Comparison of ENCODE assay signal across 10 mouse cellular contexts in genomic region chr10:121428011-121428711, GRCm38 (mm10). TPM values are rescaled to one million over a fixed set of nuclear protein-coding genes. Genes with fewer than 3 reads are reported as not detected.
DNase-seq lines count a peak whose midpoint lies in the region; ATAC-seq and TF ChIP-seq lines count a peak whose summit lies in the region.
"Had no signal": no experiment of that assay in that cellular context is flagged by ENCODE, and none has a peak within 500 bp of the region (broad histone marks: within the 10 kb centered on the region; RNA-seq: fewer than 3 reads in every experiment).

No protein-coding gene starts in this region.

- H3K79me2 ChIP-seq in liver, adult 2 months (ENCODE audit: control insufficient read depth, insufficient read depth, low read length) = peaks cover 40% of the 10 kb centered on the region

- 66% methylated on average over 15 of the region's 15 CpGs for WGBS in liver, adult 2 months
- 67% methylated on average over 15 of the region's 15 CpGs for WGBS in liver, embryonic 12.5 days (ENCODE audit: insufficient replicate concordance)
- 79% methylated on average over 15 of the region's 15 CpGs for WGBS in embryonic facial prominence, embryonic 13.5 days
- 75% methylated on average over 15 of the region's 15 CpGs for WGBS in limb, embryonic 14.5 days

- no peak for TF ChIP-seq CTCF in gastrocnemius, adult 2 months (IDR thresholded peaks at IDR 0.05)
- TF ChIP-seq CTCF in liver, adult 2 months (IDR thresholded peaks at IDR 0.05; ENCODE audit: low read depth, low read length) = no peak

- intact Hi-C loops in gastrocnemius, adult 2 months (cut with DNase I) = loop anchor here (5.0 kb wide), 1 partner anchor 44 kb away; no protein-coding TSS in a partner anchor

- peak; percentile 53 for DNase-seq in gastrocnemius, adult 2 months
- DNase-seq in gastrocnemius, postnatal 4 days (ENCODE audit: low spot score in 2 of 2) = no peak
- DNase-seq in liver, adult 2 months (ENCODE audit: extremely low read depth, low read depth, low spot score) = no peak
- DNase-seq in limb, embryonic 14.5 days (ENCODE audit: low spot score) = no peak
- no peak for DNase-seq in c-Kit-positive CD71-positive TER-119-positive erythroid progenitor cells, embryonic 14.5 days (ENCODE audit: low spot score)
- DNase-seq: cerebellum, adult 9-10 months had no signal

- H3K27me3 ChIP-seq in liver, adult 2 months (ENCODE audit: control insufficient read depth, insufficient read depth, low read length) = no peaks in the 10 kb centered on the region
- no peaks in the 10 kb centered on the region for H3K27me3 ChIP-seq in liver, embryonic 12.5 days (replicated peaks)
- H3K27me3 ChIP-seq in embryonic facial prominence, embryonic 13.5 days = no peaks in the 10 kb centered on the region
- no peaks in the 10 kb centered on the region for H3K27me3 ChIP-seq in limb, embryonic 14.5 days (ENCODE audit: control insufficient read depth, insufficient read depth, low read length)

- peak overlapping the region; percentile 64 for H3K4me3 ChIP-seq in gastrocnemius, adult 2 months
- no peak overlapping the region for H3K4me3 ChIP-seq in liver, adult 2 months (ENCODE audit: insufficient read depth, low read depth, low read length)
- H3K4me3 ChIP-seq in liver, embryonic 12.5 days = no peak overlapping the region
- no peak overlapping the region for H3K4me3 ChIP-seq in embryonic facial prominence, embryonic 13.5 days
- no peak overlapping the region for H3K4me3 ChIP-seq in limb, embryonic 14.5 days (replicated peaks; ENCODE audit: low read length)
- H3K4me3 ChIP-seq: midbrain, embryonic 13.5 days had no signal

- H3K27ac ChIP-seq in gastrocnemius, adult 2 months = peak overlapping the region; percentile 86
- peak overlapping the region; percentile 64 for H3K27ac ChIP-seq in liver, adult 2 months (replicated peaks; ENCODE audit: insufficient read depth, low read depth, low read length)
- no peak overlapping the region for H3K27ac ChIP-seq in liver, embryonic 12.5 days
- H3K27ac ChIP-seq in embryonic facial prominence, embryonic 13.5 days = peak overlapping the region; percentile 76
- H3K27ac ChIP-seq in limb, embryonic 14.5 days (replicated peaks; ENCODE audit: low read depth, low read length) = peak overlapping the region; percentile 21; the same call in 1 of the 2 replicates
- H3K27ac ChIP-seq: midbrain, embryonic 13.5 days had no signal

- H3K36me3 ChIP-seq in liver, adult 2 months (ENCODE audit: control insufficient read depth, insufficient read depth, low read length) = no peaks in the 10 kb centered on the region
- H3K36me3 ChIP-seq in liver, embryonic 12.5 days = no peaks in the 10 kb centered on the region
- peaks cover 4% of the 10 kb centered on the region; the same call in 1 of the 2 replicates for H3K36me3 ChIP-seq in embryonic facial prominence, embryonic 13.5 days
- H3K36me3 ChIP-seq in limb, embryonic 14.5 days (ENCODE audit: control insufficient read depth, insufficient read depth, low read length) = peaks cover 3% of the 10 kb centered on the region
- H3K36me3 ChIP-seq: midbrain, embryonic 13.5 days had no signal

- H3K9ac ChIP-seq in liver, adult 2 months (ENCODE audit: low read depth, low read length) = no peak overlapping the region
- no peak overlapping the region; the same call in 1 of the 2 replicates for H3K9ac ChIP-seq in liver, embryonic 12.5 days
- no peak overlapping the region for H3K9ac ChIP-seq in embryonic facial prominence, embryonic 13.5 days
- H3K9ac ChIP-seq in limb, embryonic 14.5 days (ENCODE audit: low read depth, low read length, severe bottlenecking) = no peak overlapping the region
- H3K9ac ChIP-seq: midbrain, embryonic 13.5 days had no signal

- ATAC-seq in liver, embryonic 12.5 days = no peak
- ATAC-seq in embryonic facial prominence, embryonic 13.5 days (ENCODE audit: insufficient number of reproducible peaks, insufficient read depth, low FRiP score, low TSS enrichment, low read depth) = no peak
- ATAC-seq in limb, embryonic 14.5 days (ENCODE audit: low FRiP score, low read depth) = no peak
- no peak for ATAC-seq in erythroblast, adult 5-6 weeks (replicated peaks; ENCODE audit: low FRiP score, poor library complexity, severe bottlenecking)

- TF ChIP-seq POLR2A in liver, adult 2 months (IDR thresholded peaks at IDR 0.05; ENCODE audit: extremely low read depth, insufficient read depth, low read length) = no peak
- no peak for TF ChIP-seq POLR2A in limb, embryonic 14.5 days (IDR thresholded peaks at IDR 0.05; ENCODE audit: borderline replicate concordance, extremely low read depth, insufficient read depth, insufficient read length)

- peaks cover 55% of the 10 kb centered on the region for H3K4me1 ChIP-seq in liver, adult 2 months (ENCODE audit: control insufficient read depth, insufficient read depth, low read length)
- H3K4me1 ChIP-seq in liver, embryonic 12.5 days = peaks cover 84% of the 10 kb centered on the region
- peaks cover 93% of the 10 kb centered on the region for H3K4me1 ChIP-seq in embryonic facial prominence, embryonic 13.5 days
- peaks cover 80% of the 10 kb centered on the region for H3K4me1 ChIP-seq in limb, embryonic 14.5 days (ENCODE audit: control insufficient read depth, insufficient read depth, low read length)

- H3K4me2 ChIP-seq in liver, embryonic 12.5 days = no peak overlapping the region
- no peak overlapping the region for H3K4me2 ChIP-seq in embryonic facial prominence, embryonic 13.5 days
- no peak overlapping the region for H3K4me2 ChIP-seq in limb, embryonic 14.5 days (replicated peaks; ENCODE audit: low read depth, low read length, severe bottlenecking)
- H3K4me2 ChIP-seq: midbrain, embryonic 13.5 days had no signal

- H3K9me3 ChIP-seq in liver, embryonic 12.5 days (replicated peaks) = no peaks in the 10 kb centered on the region
- no peaks in the 10 kb centered on the region for H3K9me3 ChIP-seq in embryonic facial prominence, embryonic 13.5 days
- H3K9me3 ChIP-seq in limb, embryonic 14.5 days (ENCODE audit: control insufficient read depth, low read length) = no peaks in the 10 kb centered on the region
- H3K9me3 ChIP-seq: midbrain, embryonic 13.5 days had no signal

RNA-seq across cellular contexts. Expression of gene Rassf3, which starts 48.0 kb away (rescaled TPM):
- 10 to 100 TPM; 29.2 to 47.3 TPM for total RNA-seq in gastrocnemius, adult 2 months (2021)
- 10 to 100 TPM; 70.0 to 78.2 TPM for total RNA-seq in gastrocnemius, postnatal 4 days (2021)
- total RNA-seq in liver, adult 2 months (2014; rRNA removed) = 13.4 and 18.7 TPM in 2 replicates
- 20.0 and 22.2 TPM in 2 replicates for polyA plus RNA-seq in liver, adult 2 months (2012; rRNA removed)
- 12.3 and 12.8 TPM in 2 replicates for polyA plus RNA-seq in liver, embryonic 12.5 days (2016; fragmentation: Nextera tagmentation; extraction: Ambion mirVana)
- 17.7 and 20.8 TPM in 2 replicates for polyA plus RNA-seq in embryonic facial prominence, embryonic 13.5 days (2015; fragmentation: Nextera tagmentation; extraction: Ambion mirVana)
- 22.3 and 23.2 TPM in 2 replicates for polyA plus RNA-seq in limb, embryonic 14.5 days (2012; rRNA removed)
- 19.4 and 20.7 TPM in 2 replicates for polyA plus RNA-seq in limb, embryonic 14.5 days (2014; fragmentation: Nextera tagmentation; extraction: Ambion mirVana)
- total RNA-seq in erythroblast, adult 5-6 weeks (2015; ENCODE audit: low replicate concordance) = 11.7 and 12.5 TPM in 2 replicates
- 7.8 and 12.7 TPM in 2 replicates for total RNA-seq in erythroblast, adult 5-6 weeks (2017; ENCODE audit: low replicate concordance)
